Mouse (Mus musculus) ES-E14 (cell line): ENCODE data around the gene Lhcgr.

Experiments used
- CHD2 ChIP-seq: IDR thresholded peaks from 2 replicates; pipeline ENCODE4 v1.6.1; 2014; ENCODE audit warnings: mild to moderate bottlenecking, low read depth, low read length, inconsistent platforms
- HCFC1 ChIP-seq: IDR thresholded peaks from 2 replicates; pipeline ENCODE4 v1.6.1; 2012; ENCODE audit warnings: low read length, inconsistent platforms, borderline replicate concordance; ENCODE audit not compliant: insufficient read depth
- MAFK ChIP-seq: IDR thresholded peaks from 2 replicates; pipeline ENCODE4 v1.6.1; 2014; ENCODE audit warnings: mild to moderate bottlenecking, low read depth, low read length, inconsistent platforms; ENCODE audit not compliant: insufficient read depth

DNA sequence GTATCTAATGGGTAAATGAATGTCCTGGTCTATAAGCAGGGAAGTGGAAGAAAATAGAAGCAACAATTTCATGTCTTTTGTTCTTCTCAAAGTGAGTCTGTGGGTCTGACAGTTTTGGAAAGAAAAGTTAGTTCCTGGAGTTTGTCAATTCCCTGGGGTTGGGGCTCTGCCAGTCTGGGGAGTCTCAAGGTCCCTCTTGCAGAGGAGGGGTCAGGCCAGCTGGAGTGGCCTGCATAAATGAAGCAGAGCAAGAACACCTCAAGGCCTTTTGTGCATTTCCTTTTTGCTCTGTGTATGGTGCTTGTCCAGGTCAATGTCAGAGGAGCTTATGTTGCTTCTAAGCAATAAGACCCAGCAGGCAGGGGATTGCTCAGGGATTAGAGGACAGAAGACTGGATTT is 11.7 kb upstream of the Lhcgr start:
- TF ChIP-seq CHD2 (no peak), MAFK (no peak), HCFC1 (no peak)
